Mouse (Mus musculus): ENCODE data around the gene Smim26.

The Smim26 gene

GRCm38 (mm10) chr2:144635644-144636320 lies 41.9 kb downstream of the Smim26 start:
- WGBS = 12% methylated on average over 5 of the region's 5 CpGs

- 80% methylated on average over 4 of the region's 4 CpGs for WGBS
Observed at GRCm38 (mm10) chr2:144637204-144637603, 43.4 kb downstream of the Smim26 start.

GRCm38 (mm10) chr2:144637671-144638395 lies 44.0 kb downstream of the Smim26 start:
- 71% methylated on average over 12 of the region's 12 CpGs for WGBS

- WGBS = 56% methylated on average over 4 of the region's 4 CpGs
Observed at GRCm38 (mm10) chr2:144638719-144639118, 44.9 kb downstream of the Smim26 start.

GRCm38 (mm10) chr2:144640101-144640500 lies 46.2 kb downstream of the Smim26 start:
- WGBS = 80% methylated on average over 7 of the region's 7 CpGs

DNA sequence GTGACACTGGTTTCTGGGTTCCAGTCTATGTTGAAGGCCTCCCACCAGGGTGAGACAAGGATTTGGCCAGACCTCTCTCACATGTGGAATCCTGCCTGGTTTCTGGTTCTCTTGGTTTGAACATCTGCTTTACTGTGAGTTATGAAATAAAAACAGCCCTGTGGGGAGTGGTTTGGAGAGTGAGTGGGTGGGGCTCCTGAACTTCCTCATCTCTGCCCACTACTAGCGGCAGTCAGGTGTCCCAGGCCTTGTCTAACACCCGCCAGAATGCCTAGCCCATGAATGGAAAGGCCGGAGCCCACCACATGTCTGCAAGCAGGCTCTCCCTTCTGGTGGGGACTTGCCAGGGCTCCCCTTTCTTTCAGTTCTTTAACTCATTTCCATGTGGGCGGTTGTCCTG lies 48.1 kb downstream of the Smim26 start:
- 76% methylated on average over 4 of the region's 4 CpGs for WGBS

Measured in cerebral cortex, adult 2 months (tissue).